Mouse (Mus musculus): ENCODE measurements around the gene Adipoq. TPM values are rescaled to one million over a fixed set of nuclear protein-coding genes. Genes with fewer than 3 reads are reported as not detected.

Adipoq gene
- total RNA-seq, 2 experiments from 2014 or later = 4.4 TPM; not detected in 1

DNA sequence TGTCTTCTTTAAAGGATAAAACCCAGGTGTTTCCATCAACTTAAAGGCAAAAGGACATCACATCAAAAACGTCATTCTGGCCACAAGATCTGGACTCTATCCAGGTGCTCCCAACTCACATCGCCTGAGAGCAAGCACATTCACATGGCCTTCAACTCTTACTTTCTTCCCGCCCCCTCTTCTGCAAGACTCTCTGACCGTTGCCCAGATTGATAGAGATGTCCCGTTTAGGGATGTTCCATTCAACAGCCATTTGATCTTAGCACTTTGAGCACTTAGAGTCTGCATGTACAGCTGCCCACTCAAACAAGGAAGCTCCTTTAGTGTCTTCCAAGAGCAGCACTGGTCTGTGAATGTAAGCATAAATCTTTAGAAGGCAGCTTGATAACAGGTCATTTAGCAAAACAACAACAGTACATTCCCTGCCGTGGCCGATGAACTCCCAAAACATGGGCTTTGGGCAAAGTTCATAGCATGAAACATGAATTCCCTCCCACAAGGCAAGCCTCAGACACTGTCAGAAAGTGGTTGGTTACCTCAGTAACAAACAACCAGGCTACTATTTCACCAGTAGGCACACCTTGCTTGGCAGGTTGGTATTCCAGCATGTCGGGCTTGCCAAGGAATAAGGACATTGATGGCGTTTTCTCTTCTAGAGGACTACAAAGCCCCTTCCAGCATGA is 45.4 kb downstream of the Adipoq start:
- ATAC-seq (replicated peaks; ENCODE audit: low FRiP score, poor library complexity, severe bottlenecking) = no peak

DNA sequence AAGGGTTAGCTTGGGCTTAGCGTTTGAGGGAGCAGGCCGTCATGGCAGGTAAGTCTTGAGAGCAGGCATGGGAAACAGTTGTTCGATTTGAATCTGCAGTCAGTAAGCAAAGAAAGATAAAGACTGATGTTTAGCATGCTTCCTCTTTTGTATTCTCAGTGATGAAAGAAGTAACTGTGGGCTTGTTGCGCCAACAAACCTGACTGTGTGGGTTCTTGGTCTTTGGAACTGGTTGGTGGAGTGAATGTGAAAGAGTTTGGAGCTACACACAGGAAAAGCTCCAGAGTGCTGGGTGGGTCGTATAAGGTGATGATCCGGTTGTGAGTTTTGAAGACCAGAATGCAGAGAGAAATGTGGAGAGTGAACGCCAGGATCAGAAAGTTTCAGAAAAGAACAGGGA is 49.3 kb downstream of the Adipoq start:
- ATAC-seq (replicated peaks; ENCODE audit: low FRiP score, poor library complexity, severe bottlenecking) = no peak

DNA sequence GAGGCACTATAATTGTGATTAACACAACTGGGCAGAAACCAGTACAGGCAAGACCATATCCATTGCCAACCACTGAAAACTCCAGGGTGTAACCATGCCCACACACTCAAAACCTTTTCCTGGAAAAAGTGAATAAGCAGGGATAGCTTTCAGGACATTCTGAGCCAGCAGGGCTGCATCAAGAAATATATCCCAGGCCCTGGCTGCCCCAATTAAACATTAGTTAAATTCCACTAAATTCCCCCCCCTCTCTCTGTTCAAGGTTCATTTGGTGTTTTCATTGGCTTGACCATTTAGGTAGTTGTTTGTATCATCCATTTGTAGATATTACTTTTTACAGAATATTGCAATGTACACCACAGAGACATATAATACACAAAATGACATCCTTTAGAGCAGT is 50.0 kb downstream of the Adipoq start:
- ATAC-seq (replicated peaks; ENCODE audit: low FRiP score, poor library complexity, severe bottlenecking) = no peak

DNA sequence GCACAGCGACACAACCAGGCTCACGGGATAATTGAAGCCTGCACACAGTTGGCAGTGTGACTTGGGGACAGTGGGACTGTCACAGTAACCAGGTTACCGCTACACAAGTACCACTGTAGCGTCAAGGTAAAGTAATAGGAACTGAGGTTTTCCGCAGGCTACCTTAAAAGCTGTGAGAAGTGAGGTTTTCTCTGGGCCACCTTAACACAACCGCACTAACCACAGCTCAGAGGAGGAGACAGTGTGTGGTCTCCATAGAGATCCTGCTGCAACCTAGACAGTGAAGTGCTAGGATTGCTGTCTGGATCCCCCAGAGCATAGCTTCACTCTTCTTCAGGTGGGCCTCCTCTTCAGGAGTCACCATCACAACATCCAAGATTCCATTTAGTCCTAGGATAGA is 50.5 kb downstream of the Adipoq start:
- ATAC-seq (replicated peaks; ENCODE audit: low FRiP score, poor library complexity, severe bottlenecking) = no peak

DNA sequence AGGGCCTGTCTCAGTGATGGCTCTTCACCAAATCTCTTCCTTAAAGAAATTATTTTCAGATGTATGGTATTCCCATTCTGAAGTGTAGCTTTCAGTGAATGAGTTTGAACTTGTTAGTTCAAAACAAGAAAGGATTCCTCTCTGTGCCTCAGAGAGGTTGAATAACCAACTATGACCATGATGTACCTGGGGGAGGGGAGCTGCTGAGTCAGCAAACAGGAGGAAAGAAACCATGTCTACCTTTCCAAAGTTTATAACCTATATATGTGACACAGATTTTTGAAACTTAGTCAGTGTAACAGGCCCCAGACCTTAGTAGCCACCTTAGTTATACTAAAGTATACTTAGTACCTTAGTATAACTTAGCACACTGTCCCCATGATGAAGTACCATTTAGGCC is 55.2 kb downstream of the Adipoq start:
- no peak for ATAC-seq (replicated peaks; ENCODE audit: low FRiP score, poor library complexity, severe bottlenecking)

Other genes starting within 250 kb of the Adipoq start
- not detected in 2 replicates for gene Fetub, start 228.2 kb upstream of the Adipoq start, total RNA-seq (2015; ENCODE audit: low replicate concordance)
- not detected in 2 replicates for gene Fetub, start 228.2 kb upstream of the Adipoq start, total RNA-seq (2017; ENCODE audit: low replicate concordance)
- gene Hrg, start 195.5 kb upstream of the Adipoq start, total RNA-seq (2015; ENCODE audit: low replicate concordance) = not detected in 2 replicates
- not detected in 2 replicates for gene Hrg, start 195.5 kb upstream of the Adipoq start, total RNA-seq (2017; ENCODE audit: low replicate concordance)
- gene Kng2, start 117.1 kb upstream of the Adipoq start, total RNA-seq (2015; ENCODE audit: low replicate concordance) = not detected in 2 replicates
- 2.1 and 3.2 TPM in 2 replicates for gene Kng2, start 117.1 kb upstream of the Adipoq start, total RNA-seq (2017; ENCODE audit: low replicate concordance)
- gene Kng1, start 88.7 kb upstream of the Adipoq start, total RNA-seq (2015; ENCODE audit: low replicate concordance) = not detected in 2 replicates
- gene Kng1, start 88.7 kb upstream of the Adipoq start, total RNA-seq (2017; ENCODE audit: low replicate concordance) = 0.51 TPM in 1 of 2 replicates, not detected in the other
- 120 and 145 TPM in 2 replicates for gene Eif4a2, start 39.1 kb upstream of the Adipoq start, total RNA-seq (2015; ENCODE audit: low replicate concordance)
- 151 and 206 TPM in 2 replicates for gene Eif4a2, start 39.1 kb upstream of the Adipoq start, total RNA-seq (2017; ENCODE audit: low replicate concordance)
- 51.0 and 64.0 TPM in 2 replicates for gene Rfc4, start 18.8 kb upstream of the Adipoq start, total RNA-seq (2015; ENCODE audit: low replicate concordance)
- gene Rfc4, start 18.8 kb upstream of the Adipoq start, total RNA-seq (2017; ENCODE audit: low replicate concordance) = 20.4 and 27.0 TPM in 2 replicates
- gene St6gal1, start 78.2 kb downstream of the Adipoq start, total RNA-seq (2015; ENCODE audit: low replicate concordance) = 0.77 and 0.84 TPM in 2 replicates
- gene St6gal1, start 78.2 kb downstream of the Adipoq start, total RNA-seq (2017; ENCODE audit: low replicate concordance) = 1.1 and 1.4 TPM in 2 replicates

Data from erythroblast, adult 5-6 weeks (primary cell).